Mouse (Mus musculus) left cerebral cortex, adult 18-20 months (tissue): ENCODE data around the gene Rhoh. TPM values are rescaled to one million over a fixed set of nuclear protein-coding genes. Genes with fewer than 3 reads are reported as not detected.
A peak's percentile ranks its signal among the peaks of the same experiment; 100 is the strongest.

Source experiments
- DNase-seq, 2 experiments: peaks; one replicate each; pipeline ENCODE4 v3.0.0; 2021 to 2022; ENCODE audit warnings: low spot score in 2 of 2, mixed read lengths in 1 of 2
- total RNA-seq, 2 experiments: library from RNA; stranded (reverse); gene quantifications; 2 replicates each; pipeline ENCODE4 v1.2.3; 2021

The Rhoh gene
- total RNA-seq, 2 experiments from 2014 or later: 1.0 to 1.1 TPM

GRCm38 (mm10) chr5:65921477-65922138 lies 60.6 kb downstream of the Rhoh start:
- no peak for DNase-seq

- DNase-seq: no peak
Measured at GRCm38 (mm10) chr5:65926666-65927065, 65.7 kb downstream of the Rhoh start.

GRCm38 (mm10) chr5:65929162-65929561 lies 68.1 kb downstream of the Rhoh start:
- no peak for DNase-seq

GRCm38 (mm10) chr5:65930171-65930570 lies 69.2 kb downstream of the Rhoh start:
- no peak for DNase-seq

GRCm38 (mm10) chr5:65933258-65933657 lies 72.2 kb downstream of the Rhoh start:
- DNase-seq: no peak

GRCm38 (mm10) chr5:65933764-65934163 lies 72.8 kb downstream of the Rhoh start:
- DNase-seq: no peak

- DNase-seq: no peak
Measured at GRCm38 (mm10) chr5:65934783-65935182, 73.8 kb downstream of the Rhoh start, which contains the start of gene Chrna9. Gene Chrna9 (plus strand): TSS chr5:65934921.

- no peak for DNase-seq
Measured at GRCm38 (mm10) chr5:65937011-65937726, 76.2 kb downstream of the Rhoh start.

- DNase-seq: peak; percentile 73 to 87
Measured at GRCm38 (mm10) chr5:65937998-65938715, 77.1 kb downstream of the Rhoh start.

GRCm38 (mm10) chr5:65941145-65941544 lies 80.1 kb downstream of the Rhoh start:
- DNase-seq: no peak

Other genes with a start within 250 kb of the Rhoh start
- gene Pds5a, start 162.9 kb upstream of the Rhoh start, total RNA-seq: 10 to 100 TPM; 81.2 to 81.7 TPM
- gene N4bp2, start 97.7 kb upstream of the Rhoh start, total RNA-seq: 1 to 10 TPM; 4.5 to 6.3 TPM
- not detected for gene Chrna9, start 73.7 kb downstream of the Rhoh start, total RNA-seq
- not detected for gene 9130230L23Rik, start 143.1 kb downstream of the Rhoh start, total RNA-seq